Mouse (Mus musculus): ENCODE results near the gene Chgb. TPM values are rescaled to one million over a fixed set of nuclear protein-coding genes. Genes with fewer than 3 reads are reported as not detected.

Chgb gene
- total RNA-seq, 4 experiments from 2014 or later = 0.49 to 1.1 (median 0.78) TPM

- no peak for DNase-seq (ENCODE audit: low spot score)
These were observed 60.0 kb downstream of the Chgb start for GRCm38 (mm10) chr2:132841071-132841470.

Other genes with a start within 250 kb of the Chgb start
- 100 to 1,000 TPM; 161 to 308 (median 228) TPM for gene Gpcpd1, start 193.5 kb upstream of the Chgb start, total RNA-seq (2022)
- gene Shld1, start 94.3 kb upstream of the Chgb start, total RNA-seq (2022) = 10 to 100 TPM; 30.4 to 74.1 (median 46.7) TPM
- 1 to 10 TPM; 5.2 to 6.9 (median 6.4) TPM for gene Trmt6, start 34.8 kb downstream of the Chgb start, total RNA-seq (2022)
- 1 to 10 TPM; 2.5 to 3.1 (median 2.6) TPM for gene Mcm8, start 34.9 kb downstream of the Chgb start, total RNA-seq (2022)
- 10 to 100 TPM; 18.9 to 23.1 (median 20.9) TPM for gene Crls1, start 65.4 kb downstream of the Chgb start, total RNA-seq (2022)
- 1 to 10 TPM; 3.5 to 9.4 (median 5.5) TPM for gene Lrrn4, start 99.6 kb downstream of the Chgb start, total RNA-seq (2022)
- gene Fermt1, start 164.6 kb downstream of the Chgb start, total RNA-seq (2022) = not detected

Measured in heart, adult 8-10 months (tissue).